Mouse (Mus musculus) left cerebral cortex, postnatal 36 days (tissue): ENCODE measurements around the gene Cdc37. TPM values are rescaled to one million over a fixed set of nuclear protein-coding genes. Genes with fewer than 3 reads are reported as not detected.

ENCODE experiments used
- DNase-seq, 2 experiments: peaks; one replicate each; pipeline ENCODE4 v3.0.0; 2021 to 2022; ENCODE audit warnings: low spot score in 2 of 2, mixed read lengths in 1 of 2
- intact Hi-C: fragments of 180-260 bp; cut with DNase I; formaldehyde crosslinking; loops from one replicate; pipeline ENCODE4 v1.15.1; 2025
- total RNA-seq, 2 experiments: library from RNA; stranded (reverse); gene quantifications; 2 replicates each; pipeline ENCODE4 v1.2.3; 2021

Cdc37 gene
- total RNA-seq, 2 experiments from 2014 or later: 139 to 155 TPM

DNA sequence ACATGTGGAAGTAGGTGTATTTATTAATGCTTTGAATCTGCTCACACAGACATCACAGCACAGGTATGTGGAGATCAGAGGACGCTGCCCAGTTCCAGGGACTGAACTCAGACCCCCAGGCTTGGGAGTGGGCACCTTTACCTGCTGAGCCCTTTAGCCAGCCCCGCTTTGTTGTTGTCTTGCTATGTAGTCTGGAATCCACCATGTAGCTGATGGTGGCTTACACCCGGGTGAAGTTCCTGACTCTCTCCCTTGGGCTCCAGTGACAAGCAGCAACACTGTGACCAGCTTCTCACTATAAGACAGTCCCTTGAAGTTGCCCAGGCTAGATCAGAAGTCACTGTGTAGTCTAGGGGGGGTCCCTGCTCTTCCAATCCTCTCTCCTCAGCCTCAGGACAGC is 5.4 kb downstream of the Cdc37 start:
- intact Hi-C loops: no loop called here
- DNase-seq: no peak

GRCm38 (mm10) chr9:21141922-21142321 is 7.9 kb downstream of the Cdc37 start:
- no peak for DNase-seq
- intact Hi-C loops: no loop called here

GRCm38 (mm10) chr9:21138386-21138785 is 11.4 kb downstream of the Cdc37 start:
- DNase-seq: no peak
- intact Hi-C loops: no loop called here

DNA sequence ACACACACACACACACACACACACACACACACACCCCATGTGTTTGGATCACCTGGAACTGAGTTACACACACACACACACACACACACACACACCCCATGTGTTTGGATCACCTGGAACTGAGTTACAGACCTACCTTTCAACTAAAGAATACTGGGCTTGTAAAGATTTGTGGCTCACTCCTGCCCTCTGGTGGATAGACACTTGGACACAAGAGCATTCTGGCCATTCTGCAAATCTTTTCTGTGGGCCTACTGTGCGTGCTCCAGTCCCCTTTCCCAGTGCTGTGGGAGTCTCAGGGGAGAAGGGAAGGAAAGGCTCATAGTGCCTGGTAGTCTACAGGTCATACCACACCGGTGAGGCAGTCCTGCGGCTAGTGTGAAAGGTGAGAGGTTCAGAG is 12.6 kb downstream of the Cdc37 start:
- intact Hi-C loops: no loop called here
- DNase-seq: peak; percentile 28 to 60

DNA sequence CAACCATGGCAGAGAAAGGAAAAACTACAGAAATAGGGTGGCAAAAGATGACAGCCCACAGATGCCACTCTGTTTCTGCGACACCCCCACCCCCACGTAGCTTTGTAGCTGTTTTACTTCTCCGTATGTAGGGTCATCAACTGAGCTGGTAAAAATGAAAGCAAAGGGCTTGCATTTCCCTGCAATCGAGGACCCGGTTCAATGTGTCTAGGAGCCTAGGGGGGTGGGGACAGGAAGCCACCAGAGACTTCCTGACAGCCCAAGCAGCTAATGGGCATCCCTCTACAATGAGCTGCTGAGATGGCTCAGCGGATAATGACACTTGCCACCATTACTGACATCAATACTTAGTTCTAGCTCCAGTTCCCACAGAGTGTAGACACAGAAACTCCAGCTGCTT is 13.4 kb downstream of the Cdc37 start:
- intact Hi-C loops: no loop called here
- DNase-seq: no peak

- intact Hi-C loops: no loop called here
- no peak for DNase-seq
Observed at GRCm38 (mm10) chr9:21135941-21136381, 13.8 kb downstream of the Cdc37 start.

GRCm38 (mm10) chr9:21135329-21135890 is 14.4 kb downstream of the Cdc37 start:
- intact Hi-C loops: no loop called here
- DNase-seq: no peak

DNA sequence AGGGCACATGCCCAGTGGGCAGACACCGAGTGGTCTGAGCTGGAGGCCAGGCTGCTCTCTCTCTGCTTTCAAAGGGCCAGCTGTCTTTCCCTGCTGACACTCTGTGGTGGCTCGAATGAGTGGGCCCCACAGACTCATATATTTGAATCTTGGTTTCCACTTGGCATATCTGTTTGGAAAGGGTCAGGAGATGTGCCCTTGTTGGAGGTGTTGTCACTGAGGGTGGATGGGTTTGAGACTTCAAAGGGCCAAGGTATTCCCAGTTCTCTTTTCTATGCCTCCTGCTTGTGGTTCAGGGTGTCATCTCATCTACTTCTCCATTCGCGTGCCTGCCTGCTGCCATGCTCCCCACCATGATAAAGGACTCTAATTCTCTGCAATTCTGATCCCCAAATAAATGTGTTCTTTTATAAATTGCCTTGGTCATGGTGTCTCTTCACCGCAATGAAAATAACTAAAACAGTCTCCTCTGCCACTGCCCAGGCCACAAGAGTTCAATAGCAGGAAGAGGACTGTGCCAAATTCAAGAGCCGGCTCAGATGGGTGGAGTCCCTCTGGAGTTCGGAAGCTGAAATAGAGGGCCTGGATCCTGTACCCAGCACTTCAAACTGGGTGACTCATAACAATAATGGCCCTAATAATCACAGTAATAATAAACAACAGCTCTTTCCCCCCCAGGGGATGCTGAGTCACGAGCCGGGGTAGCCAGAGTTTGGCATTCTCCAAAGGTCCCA is 15.0 kb downstream of the Cdc37 start:
- intact Hi-C loops: loop anchor here (5.0 kb wide), 3 partner anchors 42 to 237 kb away; partner anchors contain the start of genes Eif3g, Gm38431, Icam5 and Raver1
- no peak for DNase-seq

DNA sequence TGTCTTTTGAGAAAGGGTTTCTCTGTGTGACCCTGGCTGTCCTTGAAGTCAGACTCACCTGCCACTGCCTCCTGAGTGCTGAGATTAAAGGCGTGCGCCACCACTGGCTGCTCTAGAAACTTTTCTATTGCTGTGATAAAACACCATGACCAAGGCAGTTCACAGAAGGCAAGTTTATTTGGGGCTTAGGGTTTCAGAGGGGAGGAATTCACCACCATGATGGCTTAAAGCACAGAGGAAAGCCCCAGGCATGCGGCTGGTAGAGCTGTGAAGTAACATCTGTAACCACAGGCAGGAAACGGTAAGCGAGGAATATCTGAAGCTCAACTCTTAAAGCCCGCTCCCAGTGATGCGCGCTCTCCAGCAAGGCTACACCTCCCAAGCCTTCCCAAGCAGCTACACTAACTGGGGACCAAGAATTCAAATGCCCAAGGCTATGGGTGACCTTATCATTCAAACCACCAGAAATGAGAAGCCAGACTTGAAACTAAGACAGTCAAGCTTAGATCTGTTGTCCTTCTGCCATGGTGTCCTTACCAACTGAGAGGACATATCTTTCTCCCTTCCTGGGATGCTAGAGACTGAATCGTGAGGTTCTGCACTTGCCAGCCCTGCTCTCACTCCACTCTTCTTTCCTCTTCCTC is 16.6 kb downstream of the Cdc37 start:
- no peak for DNase-seq
- intact Hi-C loops: loop anchor here (5.0 kb wide), 3 partner anchors 41 to 236 kb away; partner anchors contain the start of genes Eif3g, Gm38431, Icam5 and Raver1

DNA sequence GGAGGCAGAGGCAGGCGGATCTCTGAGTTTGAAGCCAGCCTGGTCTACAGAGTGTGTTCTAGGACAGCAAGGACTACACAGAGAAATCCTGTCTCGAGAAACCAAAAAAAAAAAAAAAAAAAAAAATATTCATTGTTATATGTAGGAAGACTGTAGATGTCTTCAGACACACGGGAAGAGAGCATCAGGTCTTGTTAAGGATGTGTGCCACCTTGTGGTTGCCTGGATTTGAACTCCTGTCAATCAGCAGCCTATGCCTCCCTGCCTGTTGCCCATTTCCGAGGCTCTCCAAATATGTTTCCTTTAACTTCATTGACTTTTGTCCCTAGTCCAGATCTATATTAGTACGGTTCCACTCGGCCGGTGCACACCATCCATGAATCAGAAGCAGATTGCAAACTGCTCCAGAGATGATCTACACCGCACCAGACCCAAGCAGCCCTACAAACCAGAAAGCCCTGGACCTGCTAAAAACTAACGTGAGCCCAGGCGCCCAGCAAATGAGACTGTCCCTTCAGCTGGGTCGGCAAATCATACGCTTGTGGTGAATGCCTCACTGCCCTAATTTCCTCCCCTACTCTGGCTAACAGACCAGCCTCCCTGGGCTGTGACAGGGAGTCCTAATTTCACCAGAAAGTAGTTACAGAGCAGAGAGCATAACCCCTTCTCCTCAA is 17.5 kb downstream of the Cdc37 start:
- intact Hi-C loops: loop anchor here (5.0 kb wide), 3 partner anchors 40 to 235 kb away; partner anchors contain the start of genes Eif3g, Gm38431, Icam5 and Raver1
- DNase-seq: no peak

GRCm38 (mm10) chr9:21131059-21131956 is 18.5 kb downstream of the Cdc37 start, which contains the start of gene Tyk2:
Gene Tyk2 (minus strand): TSS chr9:21131243.
- DNase-seq: peak; percentile 90
- intact Hi-C loops: loop anchor here (5.0 kb wide), 3 partner anchors 39 to 234 kb away; partner anchors contain the start of genes Eif3g, Gm38431, Icam5 and Raver1

DNA sequence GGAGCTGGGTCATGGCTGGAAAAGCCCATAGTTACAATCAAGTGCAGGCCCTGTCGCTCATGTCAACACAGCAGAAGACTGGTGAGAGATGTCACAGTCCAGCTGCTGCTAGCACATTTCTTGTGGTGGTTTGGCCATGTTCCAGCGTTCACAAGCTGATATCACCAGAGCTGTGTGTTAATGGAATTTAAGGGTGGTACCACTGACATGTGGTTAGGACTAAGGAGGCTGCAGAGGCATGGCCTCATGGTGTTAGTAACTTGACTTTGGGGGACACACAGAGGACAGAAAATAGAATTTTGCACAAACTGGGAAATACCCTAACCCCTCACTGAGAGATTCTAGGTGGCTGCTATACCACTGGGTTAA is 23.5 kb downstream of the Cdc37 start:
- DNase-seq: no peak
- intact Hi-C loops: no loop called here

DNA sequence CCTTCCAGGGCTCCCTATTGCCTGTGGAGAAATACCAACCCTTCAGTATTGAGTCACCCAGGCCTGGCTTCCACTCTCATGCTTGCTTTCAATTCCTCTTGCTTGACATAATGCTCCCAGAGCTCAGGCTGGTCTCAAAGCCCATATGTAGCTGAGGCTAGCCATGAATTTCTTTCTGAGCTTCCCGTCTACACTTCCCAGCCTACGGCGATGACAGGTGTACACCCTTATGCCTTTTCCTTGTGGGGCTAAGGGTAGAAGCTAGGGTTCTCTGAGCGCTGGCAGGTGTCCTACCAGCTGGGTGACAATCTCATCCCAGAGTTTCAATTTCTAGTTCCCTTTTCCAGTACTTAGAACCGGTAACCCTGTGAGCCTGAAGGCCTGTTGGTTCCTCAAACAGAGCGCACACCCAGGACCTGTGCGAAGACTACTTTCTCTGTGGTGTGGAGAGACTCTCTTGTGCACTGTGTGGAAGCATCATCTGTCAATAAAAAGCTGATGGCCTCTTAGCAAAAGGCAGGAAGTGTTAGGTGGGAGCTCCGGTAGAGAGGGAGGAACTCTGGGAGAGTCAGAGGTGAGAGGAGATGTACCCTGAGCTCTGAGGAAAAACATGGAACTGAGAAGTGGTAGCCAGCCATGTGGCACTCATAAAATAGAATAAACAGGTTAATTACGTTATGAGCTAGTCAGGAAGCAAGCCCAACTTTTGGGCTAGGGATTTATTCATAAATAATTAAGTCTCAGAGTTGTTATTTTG is 24.1 kb downstream of the Cdc37 start:
- intact Hi-C loops: no loop called here
- DNase-seq: no peak

- intact Hi-C loops: no loop called here
- DNase-seq: no peak
Observed at GRCm38 (mm10) chr9:21124837-21125236, 24.9 kb downstream of the Cdc37 start.

- DNase-seq: no peak
- intact Hi-C loops: no loop called here
Observed at GRCm38 (mm10) chr9:21121483-21121882, 28.3 kb downstream of the Cdc37 start.

GRCm38 (mm10) chr9:21117073-21117472 is 32.7 kb downstream of the Cdc37 start:
- no peak for DNase-seq
- intact Hi-C loops: no loop called here

DNA sequence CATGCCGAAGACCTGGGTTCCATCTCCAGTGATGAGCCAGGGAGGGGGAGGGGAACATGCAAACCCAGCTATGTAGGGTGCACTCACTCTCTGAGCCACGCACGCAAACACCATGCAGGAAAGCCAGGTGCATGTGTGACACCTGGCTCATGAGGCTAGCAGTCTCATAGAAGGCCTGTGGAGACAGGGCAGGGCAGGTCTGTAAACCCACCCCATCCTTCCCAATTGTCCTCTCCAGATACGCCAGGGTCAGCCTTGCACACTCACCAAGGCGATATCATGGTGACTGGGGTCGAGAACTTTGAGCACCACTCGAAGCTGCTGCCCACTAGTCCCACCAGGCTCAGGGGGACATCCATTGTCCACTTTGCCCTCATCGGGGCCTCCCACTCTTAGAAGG is 34.7 kb downstream of the Cdc37 start:
- intact Hi-C loops: no loop called here
- no peak for DNase-seq

- intact Hi-C loops: no loop called here
- DNase-seq: no peak
Observed at GRCm38 (mm10) chr9:21114190-21114589, 35.6 kb downstream of the Cdc37 start.
